Mouse (Mus musculus) spleen, adult 2 months (tissue): ENCODE results near the gene Ndufs2.

Experiments used
- CTCF ChIP-seq: fragments of 200-500 bp; IDR thresholded peaks from 2 replicates; pipeline ENCODE4 v1.5.1; 2011; ENCODE audit warnings: mild to moderate bottlenecking, inconsistent platforms; ENCODE audit not compliant: insufficient read depth, insufficient read length, insufficient replicate concordance; ENCODE audit errors: extremely low read depth
- POLR2A ChIP-seq: fragments of 200-500 bp; IDR thresholded peaks from 2 replicates; pipeline ENCODE4 v1.6.1; 2011; ENCODE audit warnings: low read depth, low read length, inconsistent platforms

DNA sequence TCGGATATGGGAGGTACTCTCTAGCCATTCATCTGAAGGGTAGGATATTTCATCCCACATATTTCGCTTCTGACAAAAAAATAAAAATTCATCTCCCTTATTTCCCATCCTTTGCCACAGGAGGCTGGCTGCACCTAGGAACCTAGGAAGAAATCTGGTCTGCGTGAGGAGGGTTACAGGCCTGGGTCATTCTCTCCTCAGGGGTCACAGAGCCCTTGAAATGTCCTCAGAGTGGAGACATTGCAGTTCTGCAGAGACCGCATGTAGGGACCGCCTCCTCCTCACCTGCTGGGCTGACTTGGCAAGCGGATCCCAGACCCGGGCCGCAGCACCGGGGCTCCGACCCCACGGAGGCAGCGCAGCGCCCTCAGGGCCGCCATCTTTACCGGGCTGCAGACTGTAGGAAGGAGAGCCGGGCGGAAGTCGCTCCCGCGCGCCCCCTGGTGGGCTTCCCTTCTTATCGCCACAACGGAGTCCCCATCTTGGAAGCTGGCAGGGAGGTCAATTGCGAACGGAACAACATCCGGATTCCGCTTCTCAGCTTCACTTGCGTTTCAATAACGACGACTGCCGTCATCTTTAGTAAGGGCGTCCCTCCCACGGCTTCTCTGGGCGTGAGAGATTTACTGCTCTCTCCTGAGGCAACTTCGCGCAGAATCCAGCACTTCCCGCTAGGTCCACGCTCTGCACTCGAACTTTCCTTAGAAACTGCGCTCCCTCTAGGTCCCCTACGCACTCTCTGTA, 4.3 kb downstream of the Ndufs2 start:
- TF ChIP-seq CTCF (peak; percentile 87), POLR2A (peak; percentile 77)
